In the genomic region with DNA sequence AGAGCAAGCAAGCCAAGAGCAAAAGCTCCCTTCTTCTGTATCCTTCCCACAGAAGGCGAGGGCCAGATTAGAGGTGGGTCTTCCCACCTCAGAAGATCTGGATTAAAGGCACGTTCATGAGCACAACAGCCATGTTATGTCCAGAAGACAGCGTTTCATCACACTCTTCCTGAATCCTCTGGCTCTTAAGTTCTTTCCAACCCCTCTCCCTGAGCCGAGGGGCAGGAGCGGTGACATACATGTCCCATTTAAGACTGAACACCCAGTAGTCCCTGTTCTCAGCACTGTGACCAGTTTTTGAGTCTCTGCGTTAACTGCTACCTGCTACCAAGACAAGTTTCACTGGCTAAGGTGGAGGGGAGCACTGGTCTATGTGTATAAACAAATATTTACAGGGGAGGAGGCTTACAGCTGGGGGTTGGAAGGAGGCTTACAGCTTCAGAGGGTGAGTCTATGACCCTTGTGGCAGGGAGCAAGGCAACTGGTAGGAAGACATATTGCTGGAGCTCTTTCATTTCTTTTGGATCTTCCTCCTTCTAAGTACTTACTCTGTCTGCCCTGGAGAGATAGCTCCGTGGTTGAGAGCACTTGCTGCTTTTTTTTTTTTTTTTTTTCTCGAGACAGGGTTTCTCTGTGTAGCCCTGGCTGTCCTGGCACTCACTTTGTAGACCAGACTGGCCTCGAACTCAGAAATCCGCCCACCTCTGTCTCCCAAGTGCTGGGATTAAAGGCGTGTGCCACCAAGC, we compare ENCODE assay signal across 8 mouse cellular contexts. TPM values are rescaled to one million over a fixed set of nuclear protein-coding genes. Genes with fewer than 3 reads are reported as not detected.
DNase-seq lines count a peak whose midpoint lies in the region; ATAC-seq and TF ChIP-seq lines count a peak whose summit lies in the region.
"Had no signal": no experiment of that assay in that cellular context is flagged by ENCODE, and none has a peak within 500 bp of the region (broad histone marks: within the 10 kb centered on the region; RNA-seq: fewer than 3 reads in every experiment).

Gene Atp13a3, minus strand, starts transcription at position 51 of the 746 bp plus-strand sequence.

- H3K9ac ChIP-seq in midbrain, embryonic 11.5 days (ENCODE audit: low read length), result no peak within 1 kb of the TSS
- no peak within 1 kb of the TSS for H3K9ac ChIP-seq in midbrain, embryonic 13.5 days (replicated peaks)
- H3K9ac ChIP-seq in heart, embryonic 11.5 days (ENCODE audit: low read depth, low read length), result no peak within 1 kb of the TSS
- no peak within 1 kb of the TSS for H3K9ac ChIP-seq in limb, embryonic 15.5 days

- TF ChIP-seq POLR2A in cortical plate, adult 2 months (IDR thresholded peaks at IDR 0.05; ENCODE audit: extremely low read depth, insufficient read depth, low read length), result no peak

- H3K27ac ChIP-seq in midbrain, embryonic 11.5 days (ENCODE audit: low read depth, low read length), result no peak within 1 kb of the TSS
- no peak within 1 kb of the TSS for H3K27ac ChIP-seq in midbrain, embryonic 13.5 days
- H3K27ac ChIP-seq in cortical plate, adult 2 months (ENCODE audit: insufficient read depth, low read length), result no peak within 1 kb of the TSS
- H3K27ac ChIP-seq in heart, embryonic 11.5 days (ENCODE audit: low read depth, low read length), result no peak within 1 kb of the TSS
- no peak within 1 kb of the TSS for H3K27ac ChIP-seq in limb, embryonic 15.5 days

- H3K4me2 ChIP-seq in midbrain, embryonic 11.5 days, result no peak within 1 kb of the TSS
- H3K4me2 ChIP-seq in midbrain, embryonic 13.5 days (replicated peaks), result no peak within 1 kb of the TSS
- no peak within 1 kb of the TSS for H3K4me2 ChIP-seq in heart, embryonic 11.5 days
- H3K4me2 ChIP-seq in limb, embryonic 15.5 days, result no peak within 1 kb of the TSS

- no peaks in the 10 kb centered on the region for H3K9me3 ChIP-seq in midbrain, embryonic 11.5 days (ENCODE audit: control insufficient read depth, low read length)
- no peaks in the 10 kb centered on the region for H3K9me3 ChIP-seq in midbrain, embryonic 13.5 days
- no peaks in the 10 kb centered on the region for H3K9me3 ChIP-seq in heart, embryonic 11.5 days (replicated peaks; ENCODE audit: control insufficient read depth, low read length)
- H3K9me3 ChIP-seq in limb, embryonic 15.5 days, result no peaks in the 10 kb centered on the region

- no peaks in the 10 kb centered on the region for H3K27me3 ChIP-seq in midbrain, embryonic 11.5 days (ENCODE audit: control insufficient read depth, insufficient read depth, low read length)
- no peaks in the 10 kb centered on the region for H3K27me3 ChIP-seq in midbrain, embryonic 13.5 days
- no peaks in the 10 kb centered on the region for H3K27me3 ChIP-seq in heart, embryonic 11.5 days (ENCODE audit: control insufficient read depth, insufficient read depth, low read length)
- H3K27me3 ChIP-seq in limb, embryonic 15.5 days, result no peaks in the 10 kb centered on the region

- no peak for DNase-seq in midbrain, embryonic 11.5 days (ENCODE audit: low spot score, missing footprints)
- no peak for DNase-seq in frontal cortex, postnatal 25 days (ENCODE audit: low spot score in 2 of 2)
- no peak for DNase-seq in kidney, postnatal 36 days

- H3K4me1 ChIP-seq in midbrain, embryonic 11.5 days (ENCODE audit: control insufficient read depth, insufficient read depth, low read length), result no peaks in the 10 kb centered on the region
- no peaks in the 10 kb centered on the region for H3K4me1 ChIP-seq in midbrain, embryonic 13.5 days (replicated peaks)
- H3K4me1 ChIP-seq in cortical plate, adult 2 months (ENCODE audit: control insufficient read depth, insufficient read depth, low read length), result no peaks in the 10 kb centered on the region
- no peaks in the 10 kb centered on the region for H3K4me1 ChIP-seq in heart, embryonic 11.5 days (ENCODE audit: control insufficient read depth, insufficient read depth, low read length)
- H3K4me1 ChIP-seq in limb, embryonic 15.5 days, result no peaks in the 10 kb centered on the region

- H3K4me3 ChIP-seq in midbrain, embryonic 11.5 days (ENCODE audit: low read depth, low read length), result no peak within 1 kb of the TSS
- H3K4me3 ChIP-seq in midbrain, embryonic 13.5 days (replicated peaks), result no peak within 1 kb of the TSS
- H3K4me3 ChIP-seq in cortical plate, adult 2 months (ENCODE audit: insufficient read depth, low read length), result no peak within 1 kb of the TSS
- H3K4me3 ChIP-seq in heart, embryonic 11.5 days (ENCODE audit: low read depth, low read length), result no peak within 1 kb of the TSS
- H3K4me3 ChIP-seq in limb, embryonic 15.5 days, result no peak within 1 kb of the TSS
- H3K4me3 ChIP-seq: erythroblast, embryonic 14.5 days had no signal

- ATAC-seq in midbrain, embryonic 11.5 days (ENCODE audit: low FRiP score), result no peak
- no peak for ATAC-seq in midbrain, embryonic 13.5 days
- no peak for ATAC-seq in heart, embryonic 11.5 days (replicated peaks; ENCODE audit: insufficient number of reproducible peaks, low FRiP score, low TSS enrichment)
- no peak for ATAC-seq in limb, embryonic 15.5 days (ENCODE audit: insufficient number of reproducible peaks, low FRiP score, low TSS enrichment, low read depth)

- no peak for TF ChIP-seq CTCF in cortical plate, adult 2 months (IDR thresholded peaks at IDR 0.05; ENCODE audit: extremely low read depth, insufficient read depth, low read length)

- 81% methylated on average over 11 of the region's 11 CpGs for WGBS in midbrain, embryonic 11.5 days
- 77% methylated on average over 11 of the region's 11 CpGs for WGBS in midbrain, embryonic 13.5 days
- 68% methylated on average over 11 of the region's 11 CpGs for WGBS in heart, embryonic 11.5 days (ENCODE audit: insufficient replicate concordance)
- WGBS in limb, embryonic 15.5 days, result 75% methylated on average over 11 of the region's 11 CpGs

- no peaks in the 10 kb centered on the region for H3K36me3 ChIP-seq in midbrain, embryonic 11.5 days (ENCODE audit: control insufficient read depth, insufficient read depth, low read length)
- no peaks in the 10 kb centered on the region for H3K36me3 ChIP-seq in midbrain, embryonic 13.5 days
- no peaks in the 10 kb centered on the region for H3K36me3 ChIP-seq in heart, embryonic 11.5 days (ENCODE audit: control insufficient read depth, insufficient read depth, low read length)
- no peaks in the 10 kb centered on the region for H3K36me3 ChIP-seq in limb, embryonic 15.5 days

RNA-seq across cellular contexts. Expression of gene Atp13a3, which starts in this region (rescaled TPM):
- polyA plus RNA-seq in midbrain, embryonic 11.5 days (2014; fragmentation: Nextera tagmentation; extraction: Ambion mirVana), result 11.0 and 11.1 TPM in 2 replicates
- 6.8 and 7.0 TPM in 2 replicates for polyA plus RNA-seq in midbrain, embryonic 13.5 days (2015; fragmentation: Nextera tagmentation; extraction: Ambion mirVana)
- polyA plus RNA-seq in cortical plate, adult 2 months (2012; rRNA removed), result 29.5 and 31.4 TPM in 2 replicates
- polyA plus RNA-seq in heart, embryonic 11.5 days (2014; fragmentation: Nextera tagmentation; extraction: Ambion mirVana), result 14.3 TPM in 2 replicates
- 8.1 and 10.2 TPM in 2 replicates for polyA plus RNA-seq in limb, embryonic 15.5 days (2015; fragmentation: Nextera tagmentation; extraction: Ambion mirVana)
